Mouse (Mus musculus): ENCODE results near the gene Memo1. TPM values are rescaled to one million over a fixed set of nuclear protein-coding genes. Genes with fewer than 3 reads are reported as not detected.

The Memo1 gene
- total RNA-seq, 1 experiment from 2014 or later, result 102 TPM

DNA sequence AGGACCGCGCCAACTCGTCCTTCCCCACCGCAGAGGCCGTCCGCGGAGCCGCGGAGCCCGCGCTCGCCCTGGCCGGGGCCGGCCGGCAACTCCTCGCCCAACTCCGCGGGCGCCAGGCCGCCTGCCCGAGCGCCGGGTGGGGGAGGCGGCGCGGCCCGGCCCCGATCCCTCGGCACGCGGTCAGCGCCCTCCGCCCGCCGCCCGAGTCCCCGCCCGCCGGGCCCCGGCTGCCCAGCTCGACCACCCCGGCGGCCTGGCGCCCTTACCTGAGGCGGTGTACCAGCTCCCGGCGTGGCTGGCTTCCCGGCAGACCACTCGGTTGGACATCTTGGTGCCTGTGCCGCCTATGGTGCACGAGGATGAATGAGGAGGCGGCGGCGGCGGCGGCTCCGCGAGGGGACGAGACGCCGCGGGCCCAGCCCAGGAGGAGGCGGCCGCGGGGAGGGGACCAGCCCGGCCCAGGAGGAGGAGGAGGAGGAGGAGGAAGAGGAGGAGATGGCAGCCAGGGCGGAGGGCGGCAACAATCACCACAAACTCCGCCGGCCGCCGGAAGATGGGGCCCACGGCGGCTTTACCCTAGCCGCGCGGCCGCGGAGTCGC lies 795 bp downstream of the Memo1 start:
- DNase-seq, result peak; percentile 92

DNA sequence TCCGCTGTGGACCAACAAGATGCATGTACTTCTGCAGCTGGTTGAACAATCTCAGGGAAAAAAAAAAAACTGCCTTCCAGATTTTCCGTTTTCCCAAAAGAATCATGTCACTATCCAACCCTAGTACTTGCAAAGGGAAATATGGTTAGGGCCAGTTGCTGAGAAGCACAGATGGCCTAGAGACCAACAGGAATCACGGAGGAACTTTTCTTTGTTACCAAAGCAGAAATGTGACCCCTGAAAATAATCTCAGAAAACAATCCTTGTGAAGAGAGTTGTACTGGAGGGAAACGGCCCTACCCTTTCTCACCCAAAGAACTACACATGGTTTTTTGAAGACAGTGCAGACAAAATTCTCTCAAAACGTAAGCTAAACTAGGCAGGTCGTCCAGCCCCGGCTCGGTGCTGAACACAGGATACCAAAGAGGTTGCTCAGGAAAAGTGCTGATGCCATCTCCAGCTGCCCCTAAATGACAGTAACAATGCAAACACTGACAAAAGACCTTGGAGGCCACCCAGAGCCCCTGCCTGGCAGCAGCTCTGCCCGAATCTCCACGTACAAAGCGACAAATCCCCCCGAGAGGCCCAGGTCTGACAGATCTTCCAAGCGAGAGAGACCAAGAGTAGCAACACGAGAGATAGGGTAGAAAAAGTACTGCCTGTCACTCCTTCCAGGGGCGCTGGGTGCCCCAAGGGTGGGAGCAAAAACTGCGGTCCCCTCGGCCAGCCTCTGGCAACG lies 1.5 kb downstream of the Memo1 start:
- peak; percentile 53 for DNase-seq

DNA sequence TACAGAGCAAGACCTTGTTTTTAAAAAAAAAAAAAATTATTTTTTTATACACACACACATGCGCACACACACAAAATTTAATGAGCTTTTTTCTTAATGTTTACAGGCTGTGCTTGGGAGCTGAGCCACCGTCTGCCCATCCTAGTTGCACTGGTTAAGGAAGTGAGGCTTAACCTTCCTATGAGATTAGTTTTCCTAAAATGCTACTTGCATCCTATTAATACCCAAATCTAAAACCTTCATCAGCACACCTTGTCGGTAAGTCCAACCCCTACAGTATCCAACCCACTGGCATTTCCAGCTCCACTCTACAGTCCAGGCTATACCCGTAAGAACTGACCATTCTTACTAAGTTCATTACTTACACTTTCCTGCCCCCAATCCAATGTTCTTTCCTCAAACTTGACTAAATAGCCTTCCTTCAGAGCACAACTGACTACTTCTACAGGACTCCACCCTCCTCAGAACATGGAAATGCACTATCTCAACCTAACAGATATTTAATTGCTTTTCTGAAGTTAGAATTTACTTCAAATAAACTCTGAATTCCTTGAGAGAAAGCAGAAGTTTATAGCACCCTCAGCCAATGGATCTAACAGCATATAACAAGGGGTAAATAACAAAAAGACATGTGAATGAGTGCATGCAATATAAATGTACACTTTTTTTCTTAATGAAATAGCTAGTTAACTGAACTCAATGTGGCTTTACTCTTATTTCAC lies 3.5 kb downstream of the Memo1 start:
- no peak for DNase-seq

DNA sequence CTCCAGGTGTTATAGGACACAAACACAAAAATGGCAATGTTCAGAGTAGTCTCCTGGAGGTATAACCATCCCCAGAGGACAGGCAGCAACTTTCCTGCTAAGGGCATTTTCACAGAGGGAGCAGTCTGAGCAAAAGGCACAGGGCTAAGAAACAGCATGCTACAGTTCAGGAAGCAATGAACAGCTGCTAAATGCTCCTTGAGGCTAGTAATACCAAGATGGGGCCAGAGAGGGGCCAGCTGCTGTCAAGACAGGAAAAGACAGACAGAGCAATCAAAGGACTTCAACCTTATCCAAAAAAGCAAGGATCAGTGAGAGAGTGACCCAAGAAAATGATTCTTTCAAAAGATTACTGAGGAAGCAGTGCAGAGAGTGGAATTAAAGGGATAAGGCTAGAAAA lies 4.5 kb downstream of the Memo1 start:
- no peak for DNase-seq

DNA sequence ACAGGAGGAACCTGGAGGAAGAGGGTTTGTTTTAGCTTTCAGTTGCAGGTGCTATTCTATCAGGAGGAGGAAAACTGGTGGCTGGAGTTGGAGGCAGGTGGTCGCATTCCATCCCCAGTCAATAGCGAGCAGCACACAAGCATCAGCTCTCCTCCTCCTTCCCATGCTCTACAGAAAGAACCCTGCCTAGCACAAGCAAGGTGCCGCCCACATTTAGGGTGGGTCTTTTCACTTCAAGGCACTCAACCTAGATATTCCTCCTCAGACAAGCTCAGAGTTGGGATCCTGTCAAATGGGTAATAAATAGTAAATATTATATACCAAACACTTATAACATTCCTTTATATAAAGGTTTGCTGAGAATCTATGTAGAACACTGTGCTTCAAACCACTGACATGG lies 5.1 kb downstream of the Memo1 start:
- no peak for DNase-seq

DNA sequence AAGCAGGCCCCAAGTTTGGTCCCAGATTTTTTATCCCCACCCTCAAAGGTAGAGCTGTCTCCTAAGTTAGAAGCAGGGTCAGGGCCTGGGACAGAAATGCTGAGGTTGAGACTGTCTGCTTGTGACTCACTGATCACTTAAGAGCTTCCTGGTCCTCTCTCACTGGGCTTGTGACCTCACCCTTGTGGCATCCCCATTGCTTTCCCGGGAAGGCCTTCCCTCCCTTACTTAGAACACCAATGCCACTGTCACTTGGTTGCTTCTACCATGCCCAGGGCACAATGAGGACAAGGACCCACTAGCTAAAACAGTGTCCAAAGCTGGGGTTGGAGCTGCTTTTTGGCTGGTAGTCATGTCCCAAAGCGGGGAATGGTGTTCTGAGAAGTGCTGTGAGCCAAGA lies 6.7 kb downstream of the Memo1 start:
- peak; percentile 34 for DNase-seq

DNA sequence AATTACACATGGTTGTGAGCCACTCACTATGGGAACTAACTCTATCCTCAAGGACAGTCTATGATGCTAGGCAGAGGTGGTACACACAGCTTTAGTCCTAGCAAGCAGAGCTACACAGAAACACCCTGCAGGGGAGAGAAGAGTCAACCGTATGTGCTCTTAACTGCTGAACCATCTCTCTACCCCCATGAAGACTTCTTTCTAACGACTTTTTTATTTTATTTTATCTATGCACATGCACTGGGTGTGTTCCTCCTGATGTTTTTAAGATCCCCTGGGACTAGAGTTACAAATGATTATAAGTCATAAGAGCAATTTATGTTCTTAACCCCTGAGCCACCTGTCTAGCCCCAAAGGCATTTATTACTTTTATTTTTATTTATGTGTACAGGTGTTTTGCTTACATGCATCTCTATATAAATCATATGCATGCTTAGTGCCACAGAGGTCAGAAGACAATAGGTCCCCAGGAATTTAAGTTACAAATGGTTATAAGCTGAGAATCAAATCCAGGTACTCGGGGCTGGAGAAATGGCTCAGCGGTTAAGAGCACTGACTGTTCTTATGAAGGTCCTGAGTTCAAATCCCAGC lies 9.1 kb downstream of the Memo1 start:
- DNase-seq, result no peak

DNA sequence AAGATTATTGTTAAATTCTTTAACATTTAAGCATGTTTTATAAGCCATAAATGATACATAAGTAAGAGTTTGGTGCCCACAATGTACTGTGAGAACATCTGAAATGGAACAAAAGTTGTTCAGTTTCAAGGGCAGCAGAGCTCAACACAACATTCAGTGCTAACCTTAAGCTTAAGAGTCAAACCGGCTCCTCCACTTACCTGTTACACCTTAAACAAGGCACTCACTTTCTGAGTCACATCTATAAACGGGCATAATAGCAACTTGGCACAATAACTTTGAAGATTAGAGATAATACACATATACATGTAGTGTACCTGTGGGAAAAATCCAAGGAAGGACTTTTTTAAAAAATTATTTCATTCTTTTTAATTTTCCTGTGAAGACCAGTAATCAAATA lies 9.6 kb downstream of the Memo1 start:
- DNase-seq, result no peak

DNA sequence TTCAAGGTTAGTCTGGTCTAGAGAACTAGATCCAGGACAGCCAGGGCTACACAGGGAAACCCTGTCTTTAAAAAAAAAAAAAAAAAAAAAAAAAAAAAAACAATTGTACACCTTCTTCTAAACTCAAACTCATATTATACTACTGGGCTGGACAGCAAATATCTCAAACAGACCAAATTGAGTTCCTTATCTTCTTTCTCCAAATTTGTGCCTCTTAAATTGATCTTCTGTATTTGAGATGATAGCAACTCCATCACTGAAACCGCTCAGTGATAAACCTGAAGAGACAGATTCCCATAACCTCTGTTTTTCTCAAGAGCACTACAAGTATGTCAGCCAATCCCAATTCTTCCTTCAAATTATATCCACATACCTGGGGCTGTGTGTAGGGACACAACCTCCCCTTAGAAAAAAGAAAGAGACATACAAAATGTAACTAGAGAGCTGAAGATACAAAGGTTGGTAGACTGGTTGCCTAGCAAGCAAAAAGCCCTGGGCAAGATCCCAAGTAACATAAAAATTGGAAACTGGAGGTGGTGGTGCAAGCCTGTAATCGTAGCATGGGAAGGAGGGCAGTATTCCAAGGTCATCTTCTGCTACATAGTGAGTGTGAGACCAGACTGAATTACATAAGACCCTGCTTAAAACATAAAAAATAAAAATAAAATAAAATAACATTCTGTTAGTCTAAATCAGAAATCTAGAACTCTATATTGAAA lies 10.8 kb downstream of the Memo1 start:
- peak; percentile 40 for DNase-seq

DNA sequence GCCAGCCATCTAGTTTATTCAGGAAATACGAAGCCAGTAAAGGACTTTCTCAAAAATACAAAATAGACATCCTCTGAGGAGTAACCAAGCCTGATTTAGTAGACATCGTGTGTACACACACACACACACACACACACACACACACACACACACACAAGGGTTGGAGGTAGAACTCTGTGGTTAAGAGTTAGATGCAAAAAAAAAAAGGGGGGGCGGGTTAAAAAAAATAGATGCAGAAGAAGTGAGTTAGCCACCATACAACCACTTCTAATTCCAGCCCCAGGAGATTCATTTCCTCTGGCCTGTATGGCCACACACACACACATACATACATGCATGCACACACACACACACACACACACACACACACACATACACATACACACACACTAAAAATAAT lies 13.3 kb downstream of the Memo1 start:
- no peak for DNase-seq

DNA sequence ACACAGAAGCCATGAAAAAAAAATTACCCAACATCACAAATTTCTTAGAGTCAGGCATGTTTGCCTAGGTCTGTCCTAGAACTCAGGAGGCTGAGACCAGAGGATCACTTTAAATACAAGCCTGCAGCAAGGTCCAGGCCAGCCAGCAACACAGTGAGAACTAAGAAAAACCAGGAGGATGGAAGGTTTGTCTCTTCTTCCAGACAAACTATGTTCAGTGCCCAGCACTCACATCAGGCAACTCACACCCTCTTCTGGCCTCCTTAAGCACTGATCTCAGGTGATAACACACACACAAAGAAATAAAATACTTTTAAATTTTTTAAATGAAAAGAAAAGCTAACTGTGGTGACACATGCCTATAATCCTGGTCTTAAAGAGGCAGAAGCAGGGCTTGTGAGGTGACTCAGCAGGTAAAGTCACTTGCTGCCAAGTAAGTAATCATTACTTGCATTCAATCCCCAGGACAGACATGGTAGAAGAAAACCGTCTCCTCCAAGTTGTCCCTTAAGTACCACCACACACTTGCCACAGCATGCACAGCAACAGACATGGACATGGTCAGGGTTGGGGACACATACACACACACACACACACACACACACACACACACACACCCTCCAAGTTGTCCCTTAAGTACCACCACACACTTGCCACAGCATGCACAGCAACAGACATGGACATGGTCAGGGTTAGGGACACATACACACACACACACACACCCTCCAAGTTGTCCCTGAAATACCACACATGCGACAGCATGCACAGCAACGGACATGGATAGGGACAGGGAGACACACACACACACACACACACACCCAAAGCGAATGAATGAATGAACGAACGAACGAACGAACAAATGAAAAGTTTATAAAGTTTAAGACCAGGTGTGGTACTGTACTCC lies 16.1 kb downstream of the Memo1 start:
- DNase-seq, result no peak

DNA sequence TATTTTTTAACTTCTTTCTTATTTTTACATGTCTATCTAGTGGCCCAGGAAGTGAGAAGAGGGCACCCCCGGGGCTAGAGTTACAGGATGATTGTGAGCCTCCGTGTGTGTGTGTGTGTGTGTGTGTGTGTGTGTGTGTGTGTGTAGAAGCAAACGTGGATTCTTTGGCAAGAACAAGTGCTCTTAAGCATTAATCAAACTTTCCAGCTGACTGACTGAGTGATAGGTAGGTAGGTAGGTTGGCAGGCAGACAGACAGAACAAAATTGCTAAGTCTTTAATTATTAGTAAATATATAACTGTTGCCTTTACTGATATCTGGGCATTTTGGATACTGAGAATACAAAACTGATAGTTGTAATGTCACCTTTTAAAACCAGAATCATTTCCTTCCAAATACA lies 20.9 kb downstream of the Memo1 start:
- DNase-seq, result no peak

DNA sequence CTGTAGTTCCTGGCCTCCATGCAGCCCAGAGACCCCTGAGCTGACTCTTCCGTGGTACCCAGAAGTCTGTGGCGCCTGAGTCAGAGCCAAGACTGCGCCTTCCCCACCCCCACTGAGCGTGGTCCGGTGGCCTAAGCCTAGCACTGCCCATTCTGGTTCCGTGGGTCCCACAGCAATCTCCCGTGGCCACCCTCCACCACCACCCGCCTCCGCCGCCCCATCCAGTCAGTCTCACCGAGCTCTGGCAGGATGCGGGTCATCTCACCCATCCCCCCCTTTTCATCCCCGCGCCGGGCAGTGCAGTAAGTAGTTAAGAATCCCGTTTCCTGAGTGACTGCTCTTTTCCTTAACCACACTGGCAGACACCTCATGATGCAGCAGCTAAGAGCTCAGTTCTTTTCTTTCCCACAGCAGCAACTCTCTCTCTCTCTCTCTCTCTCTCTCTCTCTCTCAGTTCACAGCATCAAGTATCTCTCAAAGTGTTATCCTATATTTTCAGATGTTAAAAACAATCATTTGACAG lies 22.6 kb downstream of the Memo1 start:
- no peak for DNase-seq

DNA sequence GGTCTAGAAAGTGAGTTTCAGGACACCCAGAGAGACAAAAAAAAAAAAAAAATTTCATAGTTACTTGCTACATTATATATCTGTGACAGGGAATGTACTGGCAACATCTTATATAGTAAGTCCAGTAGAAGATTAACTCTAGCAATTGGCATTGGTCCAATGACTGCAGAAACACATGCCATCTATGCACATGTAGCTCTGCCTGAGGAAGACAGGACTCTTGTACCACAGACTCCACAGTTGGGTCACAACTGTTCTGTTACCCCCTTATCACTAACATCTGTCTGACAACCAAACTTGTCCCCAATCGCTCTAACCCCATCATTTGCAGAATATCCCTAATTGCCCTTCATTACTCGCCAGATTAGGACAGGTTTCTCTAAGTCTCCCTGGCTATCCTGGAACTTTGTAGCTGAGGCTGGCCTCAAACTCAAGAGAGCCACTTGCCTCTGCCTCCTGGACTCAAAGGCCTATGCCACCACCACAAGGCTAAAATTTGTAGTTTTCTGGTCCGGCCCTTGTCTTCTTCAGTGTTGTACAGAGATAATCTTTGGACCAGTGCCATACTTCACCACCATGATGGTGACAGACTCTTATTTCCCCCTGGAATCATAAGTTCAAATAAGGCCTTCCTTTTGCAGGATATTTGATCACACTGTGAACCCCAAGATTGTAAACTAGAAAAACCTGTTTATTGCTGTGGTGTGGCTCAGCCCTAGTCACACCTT lies 23.6 kb downstream of the Memo1 start:
- no peak for DNase-seq

DNA sequence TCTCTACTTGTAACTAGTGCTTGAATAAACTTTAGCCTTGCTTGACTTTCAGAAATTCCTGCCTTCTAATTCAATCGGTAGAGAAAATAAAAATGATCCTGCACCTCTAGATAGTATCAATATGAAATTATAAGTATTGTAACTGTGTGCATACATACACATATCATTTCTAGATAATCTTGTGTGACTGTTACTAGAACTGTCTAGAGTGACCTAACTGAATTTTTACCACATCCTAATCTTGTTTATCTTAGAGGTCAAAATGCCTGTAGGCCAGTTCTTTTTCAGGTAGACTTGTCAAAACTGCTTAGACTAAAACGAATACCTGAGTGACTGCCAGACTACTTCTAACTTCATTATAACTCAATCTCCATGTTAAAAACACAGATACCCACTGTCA lies 25.1 kb downstream of the Memo1 start:
- no peak for DNase-seq

DNA sequence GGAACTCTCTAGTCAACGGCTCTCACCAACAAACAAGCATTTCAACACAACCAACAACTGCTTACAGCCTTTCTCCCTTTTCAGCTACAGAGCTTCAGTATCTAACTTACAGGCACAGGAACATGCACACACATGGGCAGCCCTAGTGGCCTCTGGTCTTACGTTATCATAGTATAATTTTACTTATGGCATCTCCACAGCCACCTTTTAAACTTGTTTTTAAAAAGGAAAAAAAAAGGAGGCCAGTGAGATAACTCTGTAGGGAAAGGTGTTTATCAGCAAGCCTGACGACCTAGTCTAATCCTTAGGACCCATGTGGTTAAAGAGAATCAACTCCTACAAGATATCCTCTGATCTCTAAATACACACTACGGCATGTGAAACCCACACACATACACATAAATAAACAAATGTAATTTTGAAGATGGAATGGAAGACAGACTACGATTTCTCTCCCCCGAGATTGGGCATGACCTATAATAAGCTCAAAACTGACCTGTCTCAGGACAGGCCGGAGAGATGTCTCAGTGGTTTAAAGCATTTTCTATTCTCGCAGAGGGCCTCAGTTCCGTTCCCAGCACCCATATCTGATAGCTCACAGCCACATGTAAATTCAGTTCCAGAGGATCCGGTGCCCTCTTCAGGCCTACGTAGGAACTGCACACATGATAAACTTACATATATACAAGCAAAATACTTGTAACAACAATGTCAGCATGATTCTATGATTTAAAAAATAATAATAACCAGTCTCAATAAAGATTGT lies 27.7 kb downstream of the Memo1 start:
- DNase-seq, result no peak

DNA sequence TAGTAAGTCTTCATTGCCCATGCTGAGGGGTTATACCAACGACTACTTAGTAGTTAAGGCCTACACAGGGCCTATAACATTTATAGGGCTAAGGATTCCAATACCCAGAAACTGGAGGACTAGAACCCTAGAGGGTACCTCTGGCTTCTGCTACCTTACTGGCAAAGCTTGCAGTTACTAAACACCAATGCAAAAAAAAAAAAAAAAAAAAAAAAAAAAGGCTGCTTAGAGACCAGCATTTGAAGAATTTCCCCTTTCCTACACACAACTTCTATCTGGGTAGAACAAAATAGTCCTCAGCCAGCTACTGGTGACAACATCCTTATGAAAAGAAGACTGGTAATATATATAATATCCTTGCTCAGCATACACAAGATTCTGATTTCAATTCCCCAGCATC lies 29.7 kb downstream of the Memo1 start:
- no peak for DNase-seq

DNA sequence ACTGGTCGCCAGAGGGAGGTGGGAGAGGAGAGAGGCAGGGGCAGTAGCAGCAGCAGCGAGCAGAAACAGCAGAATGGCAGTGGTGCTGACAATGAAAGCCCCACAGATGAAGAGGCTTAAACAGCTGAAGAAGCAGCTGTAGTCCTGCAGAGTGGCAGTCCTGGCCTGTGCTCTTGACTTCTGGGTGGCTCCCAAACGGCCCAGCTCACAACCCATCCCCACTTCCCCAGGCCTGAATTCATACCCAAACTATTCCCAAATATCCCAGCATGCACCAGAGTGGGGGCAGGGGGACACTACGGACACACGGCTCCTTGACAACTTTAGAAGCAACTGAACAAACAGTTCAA lies 30.2 kb downstream of the Memo1 start:
- no peak for DNase-seq

DNA sequence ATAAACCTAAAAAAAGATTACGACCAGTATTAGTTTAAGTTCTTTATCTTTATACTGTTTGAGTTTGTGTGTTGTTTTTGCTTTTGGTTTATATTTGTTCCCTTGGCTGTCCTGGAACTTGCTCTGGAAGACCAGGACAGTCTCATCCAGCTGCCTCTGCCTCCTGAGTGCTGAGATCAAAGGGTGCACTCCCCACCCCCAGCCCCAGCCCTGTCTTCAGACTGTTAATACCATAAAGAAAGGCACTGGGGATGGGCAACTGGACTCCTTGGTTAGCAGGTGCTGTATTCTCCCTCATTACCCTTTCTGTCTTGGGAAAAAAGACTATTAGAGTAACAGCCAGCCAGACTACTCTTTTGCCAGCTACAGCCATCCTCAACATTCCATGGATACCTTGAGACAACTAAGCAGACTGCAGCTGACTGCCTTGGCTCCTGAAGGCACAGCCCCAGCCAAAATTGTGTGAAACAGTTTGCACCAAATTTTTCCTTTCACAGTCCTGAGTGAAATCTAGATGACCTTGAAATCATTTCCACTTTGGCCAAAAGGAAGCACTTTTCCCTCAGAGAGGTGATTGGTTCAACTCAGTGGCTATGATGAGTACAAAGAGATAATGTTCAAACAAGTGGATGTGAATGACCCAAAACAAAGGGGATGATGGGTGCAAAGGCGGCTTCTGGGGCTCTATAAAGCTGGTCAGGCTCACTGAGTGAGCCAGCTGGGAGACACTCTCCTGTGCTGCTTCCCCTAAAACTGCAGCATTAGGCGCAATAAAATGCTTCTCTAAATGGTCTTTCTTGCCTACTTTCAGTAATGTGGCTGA lies 30.8 kb downstream of the Memo1 start:
- peak; percentile 38 for DNase-seq
